Mouse (Mus musculus): ENCODE data around the gene Polr2a. TPM values are rescaled to one million over a fixed set of nuclear protein-coding genes. Genes with fewer than 3 reads are reported as not detected.

Gene Polr2a
- polyA plus RNA-seq, 1 experiment from 2014 or later: 15.3 TPM

DNA sequence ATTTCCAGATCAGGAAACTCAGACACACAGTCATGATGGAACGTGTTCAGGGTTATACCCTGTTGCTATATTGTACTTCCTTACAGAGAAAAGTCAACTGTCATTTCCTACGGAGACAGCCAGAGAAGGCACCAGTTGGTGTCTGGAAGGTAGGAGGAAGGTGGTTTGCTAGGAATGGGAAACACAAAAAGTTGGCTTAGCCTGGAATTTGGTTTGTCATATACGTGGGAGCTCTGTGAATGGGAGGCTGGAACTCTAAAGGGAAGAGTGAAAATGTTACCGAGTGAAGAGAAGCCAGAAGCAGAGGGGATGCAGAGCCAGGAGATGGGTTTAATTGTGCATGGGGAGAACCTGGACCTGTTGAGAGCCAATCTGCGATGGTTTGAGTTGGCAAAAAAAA, 33.0 kb upstream of the Polr2a start:
- Histone ChIP-seq H3K27me3 (replicated peaks; ENCODE audit: insufficient read depth, low read length) (no peaks in the 10 kb centered on the region), H3K4me3 (ENCODE audit: low read depth, low read length) (no peak overlapping the region), H3K9me3 (ENCODE audit: low read length) (no peaks in the 10 kb centered on the region), H3K4me1 (ENCODE audit: insufficient read depth, low read depth, low read length) (0 out of 2 replicates have a peak, but pooled peaks cover 6% of the 10 kb centered on the region), H3K4me2 (replicated peaks; ENCODE audit: low read depth, low read length) (no peak overlapping the region), H3K27ac (ENCODE audit: low read length) (no peak overlapping the region), H3K36me3 (ENCODE audit: insufficient read depth, low read length) (no peaks in the 10 kb centered on the region), H3K9ac (replicated peaks; ENCODE audit: low read depth) (no peak overlapping the region)
- no peak for TF ChIP-seq CTCF (IDR thresholded peaks at IDR 0.05)
- no peak for TF ChIP-seq EP300 (IDR thresholded peaks at IDR 0.05)
- DNase-seq (ENCODE audit: low spot score) (no peak), ATAC-seq (no peak)
- 66% methylated on average over 5 of the region's 5 CpGs for WGBS

DNA sequence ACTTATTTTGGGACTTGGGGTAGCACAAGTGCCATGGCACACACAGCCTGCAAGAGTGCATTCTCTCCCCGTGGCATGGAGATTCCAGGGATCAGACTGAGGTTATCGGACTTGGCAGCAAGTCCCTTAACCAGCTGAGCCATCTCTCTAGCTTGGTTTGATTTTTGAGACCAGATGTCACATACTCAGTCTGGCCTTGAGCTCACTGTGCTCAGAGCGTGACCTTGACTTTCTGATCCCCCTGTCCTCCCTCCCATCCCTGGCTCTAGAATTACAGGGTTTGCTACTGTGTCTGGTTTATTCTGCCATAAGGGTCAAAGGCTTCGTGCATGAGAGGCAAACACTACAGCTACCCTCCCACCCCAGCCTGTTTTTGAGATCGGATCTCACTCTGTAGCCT, 31.0 kb upstream of the Polr2a start:
- TF ChIP-seq EP300 (IDR thresholded peaks at IDR 0.05) (no peak), CTCF (IDR thresholded peaks at IDR 0.05) (no peak)
- H3K4me3 ChIP-seq (ENCODE audit: low read depth, low read length): no peak overlapping the region
- peaks cover 3% of the 10 kb centered on the region; the same call in 1 of the 2 replicates for H3K4me1 ChIP-seq (ENCODE audit: insufficient read depth, low read depth, low read length)
- H3K27ac ChIP-seq (ENCODE audit: low read length): no peak overlapping the region
- no peak overlapping the region for H3K9ac ChIP-seq (replicated peaks; ENCODE audit: low read depth)
- DNase-seq (ENCODE audit: low spot score) (no peak), ATAC-seq (no peak)
- H3K27me3 ChIP-seq (replicated peaks; ENCODE audit: insufficient read depth, low read length): no peaks in the 10 kb centered on the region
- WGBS: 59% methylated on average over 5 of the region's 5 CpGs
- no peaks in the 10 kb centered on the region for H3K36me3 ChIP-seq (ENCODE audit: insufficient read depth, low read length)
- no peak overlapping the region for H3K4me2 ChIP-seq (replicated peaks; ENCODE audit: low read depth, low read length)
- no peaks in the 10 kb centered on the region for H3K9me3 ChIP-seq (ENCODE audit: low read length)

DNA sequence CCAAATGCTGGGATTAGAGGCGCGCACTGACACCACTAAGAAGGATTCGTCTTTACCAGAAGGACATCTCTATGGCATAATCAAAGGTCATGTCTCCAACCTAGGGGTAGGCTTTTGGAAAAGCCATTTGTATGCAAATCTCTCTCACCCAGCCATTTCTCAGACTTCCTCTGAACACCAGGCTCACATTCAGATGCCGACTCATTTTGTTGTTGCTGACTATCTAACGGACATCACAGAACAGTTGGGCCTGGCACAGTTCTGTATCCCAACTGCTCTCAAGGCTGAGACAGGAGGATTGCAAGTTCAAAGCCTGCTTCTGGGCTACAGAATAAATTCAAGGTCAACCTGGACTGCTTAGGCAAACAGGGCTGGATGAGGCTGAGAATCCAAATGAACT, 28.9 kb upstream of the Polr2a start:
- H3K36me3 ChIP-seq (ENCODE audit: insufficient read depth, low read length): no peaks in the 10 kb centered on the region
- no peak overlapping the region for H3K4me2 ChIP-seq (replicated peaks; ENCODE audit: low read depth, low read length)
- TF ChIP-seq CTCF (IDR thresholded peaks at IDR 0.05) (no peak), EP300 (IDR thresholded peaks at IDR 0.05) (no peak)
- H3K4me3 ChIP-seq (ENCODE audit: low read depth, low read length): no peak overlapping the region
- no peak for DNase-seq (ENCODE audit: low spot score)
- no peaks in the 10 kb centered on the region for H3K27me3 ChIP-seq (replicated peaks; ENCODE audit: insufficient read depth, low read length)
- peaks cover 4% of the 10 kb centered on the region; the same call in 1 of the 2 replicates for H3K4me1 ChIP-seq (ENCODE audit: insufficient read depth, low read depth, low read length)
- H3K9ac ChIP-seq (replicated peaks; ENCODE audit: low read depth): no peak overlapping the region
- ATAC-seq: no peak
- no peak overlapping the region for H3K27ac ChIP-seq (ENCODE audit: low read length)
- WGBS: 86% methylated on average over 5 of the region's 5 CpGs
- H3K9me3 ChIP-seq (ENCODE audit: low read length): no peaks in the 10 kb centered on the region

DNA sequence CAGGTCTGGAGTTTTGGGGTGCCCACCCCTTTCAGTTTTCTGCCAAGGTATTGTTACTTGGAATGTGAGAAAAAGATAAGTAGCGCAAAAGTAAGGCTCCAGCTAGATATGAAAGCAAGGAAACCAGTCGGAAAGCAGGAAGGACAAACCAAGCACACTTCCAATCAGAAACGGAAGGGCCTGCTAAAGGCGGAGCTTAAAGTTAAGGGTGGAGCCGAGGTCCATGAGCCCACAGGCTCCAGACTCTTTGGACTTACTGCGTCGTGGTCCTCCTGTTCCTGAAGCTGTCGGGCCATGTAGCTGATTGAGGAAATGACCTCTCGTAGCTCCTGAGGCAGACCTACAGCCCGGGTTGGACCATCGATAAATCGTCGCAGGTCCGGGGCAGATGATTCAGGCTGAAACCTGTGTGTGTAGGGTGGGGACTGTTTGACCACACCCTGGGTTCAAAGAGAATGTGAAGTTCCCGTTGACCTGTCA, 26.4 kb upstream of the Polr2a start:
- Histone ChIP-seq H3K4me2 (replicated peaks; ENCODE audit: low read depth, low read length) (peak overlapping the region; percentile 50), H3K36me3 (ENCODE audit: insufficient read depth, low read length) (no peaks in the 10 kb centered on the region), H3K27ac (ENCODE audit: low read length) (no peak overlapping the region), H3K4me1 (ENCODE audit: insufficient read depth, low read depth, low read length) (peaks cover 4% of the 10 kb centered on the region; the same call in 1 of the 2 replicates), H3K9ac (replicated peaks; ENCODE audit: low read depth) (no peak overlapping the region), H3K27me3 (replicated peaks; ENCODE audit: insufficient read depth, low read length) (no peaks in the 10 kb centered on the region), H3K9me3 (ENCODE audit: low read length) (no peaks in the 10 kb centered on the region), H3K4me3 (ENCODE audit: low read depth, low read length) (no peak overlapping the region; the same call in 1 of the 2 replicates)
- DNase-seq (ENCODE audit: low spot score) (peak; percentile 84), ATAC-seq (peak; percentile 79)
- TF ChIP-seq EP300 (IDR thresholded peaks at IDR 0.05) (0 out of 2 replicates have a peak, but pooled peaks have one; percentile 15), CTCF (IDR thresholded peaks at IDR 0.05) (no peak)
- WGBS: 25% methylated on average over 15 of the region's 15 CpGs

DNA sequence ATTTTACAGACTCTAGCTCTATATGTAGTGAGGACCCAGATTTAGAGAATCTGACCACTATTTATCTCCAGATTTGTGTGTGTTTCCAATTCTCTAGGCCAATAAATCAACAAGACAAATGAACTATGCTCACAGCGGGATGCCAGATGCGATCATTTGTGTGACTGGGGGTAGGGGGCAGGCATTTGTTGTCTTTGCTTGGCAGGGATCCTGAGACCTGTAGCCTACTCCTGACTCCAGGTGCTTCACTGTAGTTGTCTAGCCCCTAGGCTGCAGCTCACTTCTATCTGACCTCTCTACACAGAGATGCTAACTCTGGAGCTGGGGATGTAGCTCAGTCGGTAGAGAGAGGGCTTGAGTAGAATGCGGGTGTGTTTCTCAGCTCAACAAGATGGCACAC, 23.4 kb upstream of the Polr2a start:
- ATAC-seq: no peak
- H3K9me3 ChIP-seq (ENCODE audit: low read length): no peaks in the 10 kb centered on the region
- H3K4me1 ChIP-seq (ENCODE audit: insufficient read depth, low read depth, low read length): peaks cover 4% of the 10 kb centered on the region; the same call in 1 of the 2 replicates

DNA sequence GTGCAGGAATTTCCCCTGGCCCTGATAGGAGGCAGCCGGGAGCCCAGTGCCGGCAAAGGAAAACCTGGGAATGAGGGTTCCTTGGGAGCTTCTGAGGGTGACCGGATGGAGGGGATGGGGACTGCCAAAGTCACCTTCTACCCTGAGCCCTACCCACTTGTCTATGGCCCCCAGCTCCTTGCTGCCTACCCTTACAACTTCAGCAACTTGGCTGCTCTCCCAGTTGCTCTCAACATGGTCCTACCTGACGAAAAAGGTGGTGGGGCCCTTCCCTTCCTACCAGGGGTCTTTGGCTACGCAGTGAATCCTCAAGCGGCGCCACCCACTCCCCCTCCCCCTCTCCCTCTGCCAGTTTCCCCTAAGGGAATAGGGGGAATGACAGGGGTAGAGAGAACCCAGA, 20.5 kb upstream of the Polr2a start:
- no peak for ATAC-seq
- Histone ChIP-seq H3K9me3 (ENCODE audit: low read length) (no peaks in the 10 kb centered on the region), H3K27ac (ENCODE audit: low read length) (no peak overlapping the region), H3K36me3 (ENCODE audit: insufficient read depth, low read length) (no peaks in the 10 kb centered on the region), H3K4me3 (ENCODE audit: low read depth, low read length) (no peak overlapping the region), H3K4me2 (replicated peaks; ENCODE audit: low read depth, low read length) (no peak overlapping the region), H3K27me3 (replicated peaks; ENCODE audit: insufficient read depth, low read length) (no peaks in the 10 kb centered on the region), H3K9ac (replicated peaks; ENCODE audit: low read depth) (no peak overlapping the region), H3K4me1 (ENCODE audit: insufficient read depth, low read depth, low read length) (no peaks in the 10 kb centered on the region)
- 27% methylated on average over 7 of the region's 7 CpGs for WGBS
- TF ChIP-seq EP300 (IDR thresholded peaks at IDR 0.05) (no peak), CTCF (IDR thresholded peaks at IDR 0.05) (no peak)
- DNase-seq (ENCODE audit: low spot score): no peak

More for the DNA sequence above, 23.4 kb upstream of the Polr2a start:
- 26% methylated on average over 4 of the region's 4 CpGs for WGBS
- DNase-seq (ENCODE audit: low spot score): no peak
- H3K4me2 ChIP-seq (replicated peaks; ENCODE audit: low read depth, low read length): no peak overlapping the region
- no peaks in the 10 kb centered on the region for H3K36me3 ChIP-seq (ENCODE audit: insufficient read depth, low read length)
- no peak overlapping the region for H3K4me3 ChIP-seq (ENCODE audit: low read depth, low read length)
- no peak overlapping the region for H3K27ac ChIP-seq (ENCODE audit: low read length)
- TF ChIP-seq CTCF (IDR thresholded peaks at IDR 0.05): no peak
- TF ChIP-seq EP300 (IDR thresholded peaks at IDR 0.05): no peak
- no peaks in the 10 kb centered on the region for H3K27me3 ChIP-seq (replicated peaks; ENCODE audit: insufficient read depth, low read length)
- no peak overlapping the region for H3K9ac ChIP-seq (replicated peaks; ENCODE audit: low read depth)

Data from lung, postnatal 0 days (tissue).